Mouse (Mus musculus): ENCODE results near the gene Map2k3.
A peak's percentile ranks its signal among the peaks of the same experiment; 100 is the strongest.

DNA sequence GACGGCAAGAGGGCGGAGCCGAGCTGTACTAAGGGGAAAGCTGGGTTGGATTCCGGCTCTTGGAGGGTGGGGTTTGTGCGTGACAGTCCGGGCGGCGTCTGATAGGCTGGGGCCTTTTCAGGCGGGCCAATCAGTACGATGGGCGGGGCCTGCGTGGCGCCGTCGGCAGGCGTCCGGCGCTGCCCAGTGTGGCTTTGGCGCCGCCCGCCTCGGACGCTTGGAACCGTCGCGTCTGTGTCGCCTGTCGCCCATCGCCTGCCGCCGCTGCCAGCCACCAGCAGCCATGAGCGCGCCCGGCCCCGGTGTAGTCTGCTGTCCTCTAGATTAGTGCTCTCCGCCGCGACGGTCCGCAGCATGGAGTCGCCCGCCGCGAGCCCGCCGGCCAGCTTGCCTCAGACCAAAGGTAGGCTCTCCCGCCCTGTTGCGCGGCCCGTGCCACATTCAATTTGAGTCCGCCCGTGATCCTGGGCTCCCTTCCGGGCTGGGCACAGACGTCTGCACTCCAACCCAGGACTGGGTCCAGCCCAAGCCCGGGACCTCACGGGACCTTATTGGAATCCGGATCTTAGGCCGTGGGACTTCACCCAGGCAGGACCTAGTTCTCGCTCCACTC lies at the start of gene Map2k3:
- TF ChIP-seq CTCF (IDR thresholded peaks at IDR 0.05) = peak; percentile 31
- no peak for TF ChIP-seq EP300 (IDR thresholded peaks at IDR 0.05; ENCODE audit: insufficient read depth, low read depth, low read length)
